In genomic region chr6:94634710-94635109, GRCm38 (mm10) we compare ENCODE assay signal across 12 mouse cellular contexts.
DNase-seq lines count a peak whose midpoint lies in the region; ATAC-seq and TF ChIP-seq lines count a peak whose summit lies in the region.
"Had no signal": no experiment of that assay in that cellular context is flagged by ENCODE, and none has a peak within 500 bp of the region (broad histone marks: within the 10 kb centered on the region; RNA-seq: fewer than 3 reads in every experiment).

No protein-coding gene starts in this region.

- H3K27ac ChIP-seq in kidney, embryonic 16.5 days (ENCODE audit: low read length): no peak overlapping the region
- peak overlapping the region; percentile 93 for H3K27ac ChIP-seq in thymus, adult 2 months (ENCODE audit: control insufficient read depth, insufficient read depth, low read length)
- peak overlapping the region; percentile 67 for H3K27ac ChIP-seq in hindbrain, embryonic 15.5 days (replicated peaks)
- H3K27ac ChIP-seq: heart, embryonic 15.5 days; kidney, postnatal 0 days; liver, embryonic 14.5 days had no signal

- 0 out of 2 replicates have a peak, but pooled peaks have one; percentile 2 for ATAC-seq in kidney, embryonic 16.5 days (ENCODE audit: low FRiP score, low TSS enrichment)
- ATAC-seq in hindbrain, embryonic 15.5 days (ENCODE audit: low FRiP score, low read depth): no peak

- peaks cover 18% of the 10 kb centered on the region; the same call in 1 of the 2 replicates for H3K4me1 ChIP-seq in kidney, embryonic 16.5 days (ENCODE audit: insufficient read depth, low read length)
- peaks cover 41% of the 10 kb centered on the region for H3K4me1 ChIP-seq in thymus, adult 2 months (replicated peaks; ENCODE audit: control insufficient read depth, insufficient read depth, low read length)
- peaks cover 23% of the 10 kb centered on the region for H3K4me1 ChIP-seq in hindbrain, embryonic 15.5 days (replicated peaks)

- no peak for TF ChIP-seq CTCF in thymus, adult 2 months (IDR thresholded peaks at IDR 0.05; ENCODE audit: borderline replicate concordance, control insufficient read depth, extremely low read depth, insufficient read depth, low read length, poor library complexity)

- no peaks in the 10 kb centered on the region for H3K36me3 ChIP-seq in kidney, embryonic 16.5 days (ENCODE audit: insufficient read depth, low read length)
- no peaks in the 10 kb centered on the region for H3K36me3 ChIP-seq in thymus, adult 2 months (ENCODE audit: control insufficient read depth, insufficient read depth, low read length)
- H3K36me3 ChIP-seq in hindbrain, embryonic 15.5 days: no peaks in the 10 kb centered on the region
- H3K36me3 ChIP-seq: heart, embryonic 15.5 days had no signal

- no peak overlapping the region for H3K9ac ChIP-seq in kidney, embryonic 16.5 days (replicated peaks; ENCODE audit: low read length)
- H3K9ac ChIP-seq in hindbrain, embryonic 15.5 days: no peak overlapping the region
- H3K9ac ChIP-seq: heart, embryonic 15.5 days; liver, embryonic 14.5 days had no signal

- no peak overlapping the region for H3K4me2 ChIP-seq in kidney, embryonic 16.5 days (replicated peaks; ENCODE audit: low read depth, low read length)
- H3K4me2 ChIP-seq in hindbrain, embryonic 15.5 days: no peak overlapping the region
- H3K4me2 ChIP-seq: heart, embryonic 15.5 days had no signal

- WGBS in kidney, embryonic 16.5 days: 63% methylated on average over 9 of the region's 9 CpGs
- 26% methylated on average over 9 of the region's 9 CpGs for WGBS in thymus, adult 2 months
- 54% methylated on average over 9 of the region's 9 CpGs for WGBS in hindbrain, embryonic 15.5 days

- H3K4me3 ChIP-seq in kidney, embryonic 16.5 days (ENCODE audit: low read length): no peak overlapping the region
- H3K4me3 ChIP-seq in thymus, adult 2 months (ENCODE audit: control insufficient read depth, insufficient read depth, low read length): no peak overlapping the region
- no peak overlapping the region for H3K4me3 ChIP-seq in hindbrain, embryonic 15.5 days
- H3K4me3 ChIP-seq: heart, embryonic 15.5 days had no signal

- no peak for DNase-seq in kidney, postnatal 25 days
- peak; percentile 22 for DNase-seq in thymus, adult 2 months
- no peak for DNase-seq in thymus, postnatal 10 days (ENCODE audit: low spot score in 2 of 2)
- DNase-seq in urinary bladder, adult 18-20 months (ENCODE audit: low spot score in 2 of 2): no peak
- DNase-seq in frontal cortex, postnatal 14 days (ENCODE audit: low spot score in 2 of 2): no peak
- DNase-seq: cerebellum, adult 18-20 months; right cerebral cortex, postnatal 25 days had no signal

- H3K27me3 ChIP-seq in kidney, embryonic 16.5 days (ENCODE audit: insufficient read depth, low read length): no peaks in the 10 kb centered on the region
- H3K27me3 ChIP-seq in thymus, adult 2 months (ENCODE audit: control insufficient read depth, insufficient read depth, low read length): no peaks in the 10 kb centered on the region
- H3K27me3 ChIP-seq in hindbrain, embryonic 15.5 days: no peaks in the 10 kb centered on the region
- H3K27me3 ChIP-seq: heart, embryonic 15.5 days had no signal

- H3K9me3 ChIP-seq in kidney, embryonic 16.5 days (ENCODE audit: low read length): no peaks in the 10 kb centered on the region
- no peaks in the 10 kb centered on the region for H3K9me3 ChIP-seq in hindbrain, embryonic 15.5 days
- H3K9me3 ChIP-seq: heart, embryonic 15.5 days had no signal

- TF ChIP-seq POLR2A in thymus, adult 2 months (IDR thresholded peaks at IDR 0.05; ENCODE audit: control insufficient read depth, extremely low read depth, insufficient read depth, low read length, poor library complexity): no peak
